Mouse (Mus musculus): ENCODE data around the gene Cfap61. TPM values are rescaled to one million over a fixed set of nuclear protein-coding genes. Genes with fewer than 3 reads are reported as not detected.

Gene Cfap61
- total RNA-seq, 2 experiments from 2014 or later, result 3.5 to 3.6 TPM

DNA sequence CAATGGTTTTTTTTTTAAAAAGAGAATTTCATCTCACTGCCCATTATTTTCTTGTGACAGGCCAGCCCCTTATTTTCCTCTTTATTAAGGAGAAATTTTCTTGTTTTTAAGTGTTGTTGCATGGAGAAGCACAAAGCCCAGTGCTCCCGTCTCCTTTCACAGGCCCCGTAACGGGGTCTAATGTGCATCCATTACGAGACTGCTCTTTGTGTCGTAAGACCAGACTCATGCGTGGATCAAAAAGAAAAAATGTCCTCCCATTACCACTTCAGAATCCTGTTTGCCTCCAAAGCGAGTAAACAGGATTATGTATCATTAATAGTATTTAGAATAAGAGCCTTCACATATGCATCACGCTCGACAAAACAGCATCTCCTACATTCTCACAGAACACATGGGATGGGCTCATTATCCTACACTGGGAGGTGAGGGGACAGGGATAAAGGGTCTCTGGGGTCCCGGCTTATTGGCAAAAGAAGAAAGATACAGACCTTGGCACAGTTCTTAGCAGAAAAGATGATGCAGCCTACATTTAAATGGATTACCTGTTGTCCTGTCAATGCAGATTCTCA lies 166.0 kb downstream of the Cfap61 start:
- Histone ChIP-seq H3K4me3 (no peak overlapping the region), H3K27ac (no peak overlapping the region)
- no peak for TF ChIP-seq CTCF (IDR thresholded peaks at IDR 0.05)
- intact Hi-C loops (cut with DNase I), result no loop called here
- no peak for DNase-seq (ENCODE audit: extremely low spot score in 1 of 2, low spot score in 2 of 2)

- intact Hi-C loops (cut with DNase I), result no loop called here
- Histone ChIP-seq H3K4me3 (no peak overlapping the region), H3K27ac (no peak overlapping the region)
- DNase-seq (ENCODE audit: extremely low spot score in 1 of 2, low spot score in 2 of 2), result no peak
- TF ChIP-seq CTCF (IDR thresholded peaks at IDR 0.05), result no peak
Observed at GRCm38 (mm10) chr2:146102600-146102999, 168.0 kb downstream of the Cfap61 start.

DNA sequence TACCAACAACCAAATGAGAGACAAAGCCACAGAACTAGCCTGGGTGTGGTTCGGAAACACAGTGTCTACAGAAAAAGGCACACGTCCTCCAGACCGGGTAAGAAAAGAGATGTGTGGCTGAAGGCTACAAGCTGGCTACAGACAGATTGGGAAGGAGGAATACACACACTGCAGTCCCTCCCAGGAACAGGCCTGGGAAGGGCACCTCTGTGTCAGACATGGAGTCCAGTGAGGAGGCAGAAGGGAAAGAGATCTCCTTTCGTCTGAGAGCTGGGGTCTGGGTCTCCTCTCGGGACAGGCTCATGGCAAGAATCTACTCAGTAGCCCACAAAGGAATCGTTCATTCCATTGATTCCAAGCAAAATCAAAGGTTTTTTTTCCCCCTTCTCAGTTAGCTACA lies 170.8 kb downstream of the Cfap61 start:
- intact Hi-C loops (cut with DNase I), result no loop called here
- no peak for DNase-seq (ENCODE audit: extremely low spot score in 1 of 2, low spot score in 2 of 2)
- no peak overlapping the region for H3K27ac ChIP-seq
- H3K4me3 ChIP-seq, result no peak overlapping the region
- no peak for TF ChIP-seq CTCF (IDR thresholded peaks at IDR 0.05)

GRCm38 (mm10) chr2:146107980-146108379 lies 173.4 kb downstream of the Cfap61 start:
- DNase-seq (ENCODE audit: extremely low spot score in 1 of 2, low spot score in 2 of 2), result no peak
- intact Hi-C loops (cut with DNase I), result no loop called here

GRCm38 (mm10) chr2:146109921-146110320 lies 175.3 kb downstream of the Cfap61 start:
- intact Hi-C loops (cut with DNase I), result no loop called here
- Histone ChIP-seq H3K27ac (no peak overlapping the region), H3K4me3 (no peak overlapping the region)
- TF ChIP-seq CTCF (IDR thresholded peaks at IDR 0.05), result no peak
- DNase-seq (ENCODE audit: extremely low spot score in 1 of 2, low spot score in 2 of 2), result no peak

More at GRCm38 (mm10) chr2:146107980-146108379, 173.4 kb downstream of the Cfap61 start:
- H3K27ac ChIP-seq, result no peak overlapping the region
- no peak for TF ChIP-seq CTCF (IDR thresholded peaks at IDR 0.05)
- no peak overlapping the region for H3K4me3 ChIP-seq

DNA sequence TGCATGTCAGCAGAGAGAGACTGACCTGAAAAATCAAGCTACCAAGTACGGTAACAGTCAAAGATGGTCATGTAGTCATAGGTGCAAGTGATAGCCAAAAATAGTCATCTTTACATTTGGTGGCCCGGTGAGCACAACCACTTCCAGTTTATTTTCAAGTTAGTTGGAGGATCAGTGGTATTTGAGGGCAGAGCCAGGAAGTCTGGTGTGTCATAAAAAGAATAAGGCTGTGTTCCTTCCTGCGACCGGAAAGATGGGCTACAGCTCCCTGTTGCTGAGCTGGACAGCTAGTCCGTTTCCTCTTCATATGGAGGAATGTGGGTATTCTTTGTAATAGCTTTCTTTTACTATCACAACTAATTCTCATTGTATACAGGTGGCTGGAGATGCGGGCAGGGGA lies 181.7 kb downstream of the Cfap61 start:
- intact Hi-C loops (cut with DNase I), result no loop called here
- no peak for TF ChIP-seq CTCF (IDR thresholded peaks at IDR 0.05)
- no peak overlapping the region for H3K27ac ChIP-seq
- H3K4me3 ChIP-seq, result no peak overlapping the region
- no peak for DNase-seq (ENCODE audit: extremely low spot score in 1 of 2, low spot score in 2 of 2)

DNA sequence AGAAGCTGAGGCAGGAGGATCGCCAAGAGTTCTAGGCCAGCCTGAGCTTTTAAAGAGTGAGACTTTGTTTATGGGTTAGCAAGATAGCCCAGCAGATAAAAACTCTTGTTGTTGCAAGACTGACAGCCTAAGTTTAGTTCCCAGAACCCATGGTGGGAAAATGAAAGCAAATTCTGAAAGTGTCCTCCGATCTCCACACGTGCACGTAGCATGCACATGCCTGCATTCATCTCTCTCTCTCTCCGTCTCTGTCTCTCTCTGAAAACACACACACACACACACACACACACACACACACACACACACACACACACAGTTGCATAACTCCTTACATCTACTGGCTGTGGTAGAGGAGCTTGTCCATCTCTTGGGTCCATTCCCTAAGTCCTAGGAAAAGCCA lies 182.1 kb downstream of the Cfap61 start:
- DNase-seq (ENCODE audit: extremely low spot score in 1 of 2, low spot score in 2 of 2), result no peak
- Histone ChIP-seq H3K4me3 (no peak overlapping the region), H3K27ac (no peak overlapping the region)
- intact Hi-C loops (cut with DNase I), result no loop called here
- TF ChIP-seq CTCF (IDR thresholded peaks at IDR 0.05), result no peak

DNA sequence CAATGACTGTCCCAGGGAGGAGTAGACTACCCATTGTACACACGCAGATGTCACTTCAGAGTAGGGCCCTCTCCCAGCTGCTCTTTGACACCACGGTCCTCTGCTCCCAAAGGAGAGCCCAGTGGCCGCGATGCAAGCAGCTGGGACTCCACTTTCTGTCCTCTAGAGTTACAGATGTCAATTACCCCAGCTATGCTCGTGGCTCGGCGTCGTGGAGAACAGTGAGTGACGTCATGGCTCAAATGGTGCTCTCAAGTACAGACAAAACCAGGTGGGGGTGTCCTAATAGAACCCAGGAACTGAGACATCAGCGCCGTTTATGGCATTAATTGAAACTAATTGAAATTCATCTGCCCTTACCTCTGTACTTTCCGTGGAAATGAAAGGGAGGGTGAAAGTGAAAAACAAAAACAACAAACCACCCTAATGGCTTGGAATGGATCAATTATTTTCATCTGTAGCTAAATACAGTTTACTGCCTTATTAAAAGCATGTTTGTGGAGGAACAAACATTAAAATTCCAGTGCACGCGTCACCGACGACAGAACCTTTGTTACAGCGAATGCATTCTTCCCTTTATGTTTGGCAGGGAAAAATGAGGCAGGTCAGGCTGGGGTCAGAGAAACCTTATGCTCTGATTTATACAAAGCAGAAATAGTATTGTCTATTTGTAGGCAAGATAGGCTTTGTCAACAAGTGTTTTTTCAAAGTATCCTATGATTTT lies 182.8 kb downstream of the Cfap61 start:
- Histone ChIP-seq H3K27ac (no peak overlapping the region), H3K4me3 (no peak overlapping the region)
- intact Hi-C loops (cut with DNase I), result no loop called here
- no peak for DNase-seq (ENCODE audit: extremely low spot score in 1 of 2, low spot score in 2 of 2)
- no peak for TF ChIP-seq CTCF (IDR thresholded peaks at IDR 0.05)

- Histone ChIP-seq H3K4me3 (no peak overlapping the region), H3K27ac (no peak overlapping the region)
- TF ChIP-seq CTCF (IDR thresholded peaks at IDR 0.05), result no peak
- intact Hi-C loops (cut with DNase I), result no loop called here
- no peak for DNase-seq (ENCODE audit: extremely low spot score in 1 of 2, low spot score in 2 of 2)
Observed at GRCm38 (mm10) chr2:146117915-146118403, 183.4 kb downstream of the Cfap61 start.

- intact Hi-C loops (cut with DNase I), result no loop called here
- Histone ChIP-seq H3K27ac (no peak overlapping the region), H3K4me3 (no peak overlapping the region)
- no peak for DNase-seq (ENCODE audit: extremely low spot score in 1 of 2, low spot score in 2 of 2)
- no peak for TF ChIP-seq CTCF (IDR thresholded peaks at IDR 0.05)
Observed at GRCm38 (mm10) chr2:146121551-146121950, 187.0 kb downstream of the Cfap61 start.

GRCm38 (mm10) chr2:146125129-146125528 lies 190.5 kb downstream of the Cfap61 start:
- no peak for TF ChIP-seq CTCF (IDR thresholded peaks at IDR 0.05)

GRCm38 (mm10) chr2:146128622-146129021 lies 194.0 kb downstream of the Cfap61 start:
- Histone ChIP-seq H3K27ac (no peak overlapping the region), H3K4me3 (no peak overlapping the region)
- intact Hi-C loops (cut with DNase I), result no loop called here
- no peak for DNase-seq (ENCODE audit: extremely low spot score in 1 of 2, low spot score in 2 of 2)
- TF ChIP-seq CTCF (IDR thresholded peaks at IDR 0.05), result no peak

More at GRCm38 (mm10) chr2:146125129-146125528, 190.5 kb downstream of the Cfap61 start:
- Histone ChIP-seq H3K27ac (no peak overlapping the region), H3K4me3 (no peak overlapping the region)
- intact Hi-C loops (cut with DNase I), result no loop called here
- DNase-seq (ENCODE audit: extremely low spot score in 1 of 2, low spot score in 2 of 2), result no peak

DNA sequence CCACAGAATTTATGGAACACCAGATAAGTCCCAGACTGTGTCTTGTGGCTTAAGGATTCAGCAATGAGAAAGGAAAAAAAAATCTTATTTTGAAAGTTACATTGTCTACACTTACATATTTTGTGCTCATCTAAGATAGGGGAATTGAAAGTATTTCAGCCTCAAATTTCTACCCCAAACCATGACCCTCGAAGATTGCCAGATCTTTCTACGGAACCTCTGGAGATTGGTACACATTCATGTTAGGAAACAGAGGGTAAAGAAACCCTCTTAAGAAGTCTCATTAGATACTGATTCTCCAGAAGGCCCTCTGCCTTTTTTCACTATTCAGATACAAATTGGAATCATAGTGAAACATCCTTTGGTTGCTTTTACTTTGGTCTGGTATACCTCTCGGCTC lies 195.9 kb downstream of the Cfap61 start:
- no peak for DNase-seq (ENCODE audit: extremely low spot score in 1 of 2, low spot score in 2 of 2)
- intact Hi-C loops (cut with DNase I), result no loop called here
- no peak for TF ChIP-seq CTCF (IDR thresholded peaks at IDR 0.05)

More for the DNA sequence above, 195.9 kb downstream of the Cfap61 start:
- no peak overlapping the region for H3K4me3 ChIP-seq
- H3K27ac ChIP-seq, result no peak overlapping the region
